Mouse (Mus musculus) bone marrow macrophage, adult 2 months (primary cell): ENCODE measurements around the gene Fgf18. TPM values are rescaled to one million over a fixed set of nuclear protein-coding genes. Genes with fewer than 3 reads are reported as not detected.

Experiments used
- H3K27ac ChIP-seq: 2 replicates; pipeline ENCODE4 v1.5.1; 2012; ENCODE audit warnings: low read depth, low read length; ENCODE audit not compliant: insufficient read depth
- H3K4me1 ChIP-seq: 2 replicates; pipeline ENCODE4 v1.6.1; 2012; ENCODE audit warnings: low read length; ENCODE audit not compliant: control insufficient read depth, insufficient read depth
- H3K4me3 ChIP-seq: 2 replicates; pipeline ENCODE4 v1.5.1; 2012; ENCODE audit warnings: mild to moderate bottlenecking, low read length, moderate library complexity; ENCODE audit not compliant: insufficient read depth
- CTCF ChIP-seq: IDR thresholded peaks from 2 replicates; pipeline ENCODE4 v1.5.1; 2012; ENCODE audit warnings: low read depth, mild to moderate bottlenecking, low read length, moderate library complexity
- POLR2A ChIP-seq: IDR thresholded peaks from 2 replicates; pipeline ENCODE4 v1.6.1; 2012; ENCODE audit warnings: mild to moderate bottlenecking, low read depth, low read length, borderline replicate concordance
- polyA plus RNA-seq: library from polyadenylated mRNA; stranded (reverse); fragments of >200 nt; gene quantifications from 2 replicates; pipeline ENCODE4 v1.2.4, GENCODE M21; 2012; ENCODE audit not compliant: missing spikeins, insufficient read depth, insufficient read length

Fgf18 gene
- polyA plus RNA-seq, 1 experiment: not detected

- Histone ChIP-seq H3K4me1 (peaks cover 7% of the 10 kb centered on the region), H3K4me3 (no peak overlapping the region), H3K27ac (no peak overlapping the region)
- TF ChIP-seq CTCF (no peak), POLR2A (no peak)
Measured at GRCm38 (mm10) chr11:33151780-33152145, 4.6 kb upstream of the Fgf18 start.

- Histone ChIP-seq H3K27ac (no peak overlapping the region), H3K4me3 (no peak overlapping the region), H3K4me1 (peaks cover 7% of the 10 kb centered on the region)
- TF ChIP-seq CTCF (no peak), POLR2A (no peak)
Measured at GRCm38 (mm10) chr11:33151128-33151779, 4.1 kb upstream of the Fgf18 start.

- no peak overlapping the region for H3K4me3 ChIP-seq
- peaks cover 7% of the 10 kb centered on the region for H3K4me1 ChIP-seq
- H3K27ac ChIP-seq: no peak overlapping the region
- no peak for TF ChIP-seq POLR2A
- no peak for TF ChIP-seq CTCF
Measured at GRCm38 (mm10) chr11:33150364-33150763, 3.2 kb upstream of the Fgf18 start.

- H3K4me1 ChIP-seq: peaks cover 7% of the 10 kb centered on the region
- no peak for TF ChIP-seq POLR2A
- H3K4me3 ChIP-seq: no peak overlapping the region
- H3K27ac ChIP-seq: no peak overlapping the region
Measured at GRCm38 (mm10) chr11:33149453-33149852, 2.3 kb upstream of the Fgf18 start.

- H3K4me1 ChIP-seq: peaks cover 7% of the 10 kb centered on the region
- no peak overlapping the region for H3K27ac ChIP-seq
- TF ChIP-seq CTCF (no peak), POLR2A (no peak)
- no peak overlapping the region for H3K4me3 ChIP-seq
Measured at GRCm38 (mm10) chr11:33149088-33149436, 1.9 kb upstream of the Fgf18 start.

GRCm38 (mm10) chr11:33148338-33149087 is 1.3 kb upstream of the Fgf18 start:
- H3K27ac ChIP-seq: no peak overlapping the region
- peaks cover 7% of the 10 kb centered on the region for H3K4me1 ChIP-seq
- peak overlapping the region; percentile 3; the same call in 1 of the 2 replicates for H3K4me3 ChIP-seq
- TF ChIP-seq POLR2A: no peak
- peak; percentile 71 for TF ChIP-seq CTCF

- TF ChIP-seq CTCF: no peak
- no peak for TF ChIP-seq POLR2A
- Histone ChIP-seq H3K4me1 (peaks cover 7% of the 10 kb centered on the region), H3K27ac (no peak overlapping the region), H3K4me3 (peak overlapping the region; percentile 40)
Measured at GRCm38 (mm10) chr11:33147572-33148337, 555 bp upstream of the Fgf18 start.

GRCm38 (mm10) chr11:33146651-33147131 is 509 bp downstream of the Fgf18 start:
- H3K4me1 ChIP-seq: peaks cover 7% of the 10 kb centered on the region
- no peak for TF ChIP-seq CTCF
- no peak for TF ChIP-seq POLR2A
- no peak overlapping the region for H3K27ac ChIP-seq
- H3K4me3 ChIP-seq: peak overlapping the region; percentile 40

- H3K4me3 ChIP-seq: no peak overlapping the region
- H3K4me1 ChIP-seq: peaks cover 7% of the 10 kb centered on the region
- no peak for TF ChIP-seq CTCF
- no peak for TF ChIP-seq POLR2A
- no peak overlapping the region for H3K27ac ChIP-seq
Measured at GRCm38 (mm10) chr11:33146143-33146497, 1.1 kb downstream of the Fgf18 start.
